Mouse (Mus musculus) ES-Bruce4 (cell line): ENCODE data around the gene Olfr1555-ps1. TPM values are rescaled to one million over a fixed set of nuclear protein-coding genes. Genes with fewer than 3 reads are reported as not detected.

ENCODE experiments used
- H3K27ac ChIP-seq: 2 replicates; pipeline ENCODE4 v1.5.1; 2012; ENCODE audit warnings: low read length, inconsistent platforms; ENCODE audit not compliant: insufficient read depth
- H3K27me3 ChIP-seq: 2 replicates; pipeline ENCODE4 v1.6.1; 2012; ENCODE audit warnings: mild to moderate bottlenecking, low read length, inconsistent platforms; ENCODE audit not compliant: control insufficient read depth, poor library complexity, insufficient read depth, severe bottlenecking
- H3K36me3 ChIP-seq: 2 replicates; pipeline ENCODE4 v1.6.1; 2012; ENCODE audit warnings: inconsistent platforms, mild to moderate bottlenecking, low read length, moderate library complexity; ENCODE audit not compliant: control insufficient read depth, poor library complexity, insufficient read depth, severe bottlenecking
- H3K4me1 ChIP-seq: one replicate; pipeline ENCODE4 v1.8.1; 2011; ENCODE audit warnings: low read length; ENCODE audit not compliant: control insufficient read depth, insufficient read depth
- H3K4me3 ChIP-seq: 2 replicates; pipeline ENCODE4 v1.5.1; 2011; ENCODE audit warnings: low read depth, mild to moderate bottlenecking, low read length
- H3K9ac ChIP-seq: 2 replicates; pipeline ENCODE4 v1.6.1; 2012; ENCODE audit warnings: low read depth, mild to moderate bottlenecking, inconsistent platforms; ENCODE audit not compliant: poor library complexity, severe bottlenecking
- H3K9me3 ChIP-seq: replicated peaks from 2 replicates; pipeline ENCODE4 v1.6.1; 2012; ENCODE audit warnings: mild to moderate bottlenecking, low read length, inconsistent platforms; ENCODE audit not compliant: control insufficient read depth, poor library complexity, insufficient read depth, severe bottlenecking
- CTCF ChIP-seq: IDR thresholded peaks from one replicate; pipeline ENCODE4 v1.8.1; 2011; ENCODE audit warnings: low read depth, low read length
- EP300 ChIP-seq: IDR thresholded peaks from 2 replicates; pipeline ENCODE4 v1.6.1; 2011; ENCODE audit warnings: low read depth, low read length; ENCODE audit not compliant: insufficient read depth
- POLR2A ChIP-seq: IDR thresholded peaks from one replicate; pipeline ENCODE4 v1.8.1; 2011; ENCODE audit warnings: low read length; ENCODE audit not compliant: insufficient read depth
- polyA plus RNA-seq: library from polyadenylated mRNA; stranded (reverse); fragments of >200 nt; gene quantifications from 2 replicates; pipeline ENCODE4 v1.2.4, GENCODE M21; 2011; ENCODE audit warnings: low read depth; ENCODE audit not compliant: missing spikeins, insufficient read depth, insufficient read length

Olfr1555-ps1 gene
- polyA plus RNA-seq, 1 experiment: not detected

DNA sequence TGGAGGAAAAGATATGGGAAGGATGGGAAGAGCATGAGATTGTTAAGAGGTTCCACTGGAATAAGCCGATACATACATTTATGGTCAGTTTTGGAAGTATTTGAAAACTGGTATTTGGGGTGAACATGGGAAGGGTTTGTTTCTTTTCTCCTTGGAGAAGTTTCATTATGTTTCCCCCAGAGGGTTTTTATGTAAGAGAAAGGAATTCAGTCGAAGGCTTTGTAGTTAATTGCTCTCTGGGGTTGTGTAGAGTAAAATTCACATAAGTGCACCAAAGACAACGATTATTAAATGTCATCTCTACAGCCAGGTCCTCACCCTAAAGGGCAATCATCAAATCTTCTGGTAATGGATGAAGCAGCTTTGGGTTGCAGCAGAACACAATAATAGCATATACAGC, 46.8 kb downstream of the Olfr1555-ps1 start, which contains the start of gene Olfr76:
Gene Olfr76 (minus strand): TSS at position 101 of the 400 bp plus-strand sequence.
- Histone ChIP-seq H3K9me3 (no peaks in the 10 kb centered on the region), H3K9ac (no peak within 1 kb of the TSS), H3K27ac (no peak within 1 kb of the TSS), H3K36me3 (no peaks in the 10 kb centered on the region), H3K27me3 (no peaks in the 10 kb centered on the region), H3K4me1 (no peaks in the 10 kb centered on the region), H3K4me3 (no peak within 1 kb of the TSS)
- TF ChIP-seq EP300 (no peak), POLR2A (no peak), CTCF (no peak)

DNA sequence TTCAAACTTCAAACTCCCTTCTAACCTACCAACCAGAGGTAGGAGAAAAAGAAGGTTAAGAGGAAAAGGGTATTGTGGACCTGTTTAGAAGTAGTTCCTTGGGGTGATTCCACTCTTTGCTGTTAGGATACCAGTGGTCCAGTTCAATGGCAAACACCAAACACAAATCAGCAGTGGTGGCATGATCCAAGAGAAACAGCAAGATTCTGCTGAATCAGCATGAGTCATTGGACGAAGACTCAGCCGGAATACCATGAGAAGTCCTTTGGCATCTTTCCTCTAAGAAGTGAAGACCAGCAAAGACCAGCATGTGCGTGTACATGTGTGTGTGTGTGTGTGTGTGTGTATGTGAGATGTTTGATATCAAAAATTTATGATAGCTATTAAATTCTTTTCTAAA, 53.4 kb downstream of the Olfr1555-ps1 start:
- TF ChIP-seq EP300 (no peak), POLR2A (no peak), CTCF (no peak)
- no peaks in the 10 kb centered on the region for H3K9me3 ChIP-seq
- H3K4me1 ChIP-seq: no peaks in the 10 kb centered on the region
- no peak overlapping the region for H3K27ac ChIP-seq
- no peak overlapping the region for H3K4me3 ChIP-seq
- H3K36me3 ChIP-seq: no peaks in the 10 kb centered on the region
- no peak overlapping the region for H3K9ac ChIP-seq
- no peaks in the 10 kb centered on the region for H3K27me3 ChIP-seq

DNA sequence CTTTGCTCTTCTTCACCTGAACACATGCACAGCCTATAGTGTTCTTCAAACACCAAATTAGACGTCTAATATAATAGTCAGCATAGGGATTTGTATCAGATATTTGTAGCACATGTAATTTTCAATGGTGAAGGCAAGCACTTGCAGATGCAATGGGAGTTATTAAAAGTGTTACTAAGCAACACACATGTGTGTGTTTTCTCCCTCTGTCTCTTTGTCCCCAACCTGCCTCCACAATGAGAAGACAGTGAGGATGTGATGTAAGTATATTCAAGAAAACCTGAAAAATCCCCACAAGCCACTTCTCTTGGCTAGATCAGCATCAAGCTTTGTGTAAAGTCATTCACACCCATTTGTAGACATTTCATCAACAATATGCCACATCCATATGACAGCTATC, 54.1 kb downstream of the Olfr1555-ps1 start, which contains the start of gene Olfr1428:
Gene Olfr1428 (minus strand): TSS at position 101 of the 400 bp plus-strand sequence.
- Histone ChIP-seq H3K9me3 (no peaks in the 10 kb centered on the region), H3K27me3 (no peaks in the 10 kb centered on the region), H3K36me3 (no peaks in the 10 kb centered on the region), H3K27ac (no peak within 1 kb of the TSS), H3K9ac (no peak within 1 kb of the TSS), H3K4me3 (no peak within 1 kb of the TSS), H3K4me1 (no peaks in the 10 kb centered on the region)
- TF ChIP-seq EP300 (no peak), POLR2A (no peak), CTCF (no peak)

Other genes with a start within 250 kb of the Olfr1555-ps1 start
- 28.3 and 31.5 TPM in 2 replicates for gene Osbp, start 204.2 kb downstream of the Olfr1555-ps1 start, polyA plus RNA-seq
- gene Olfr1423, start 128.8 kb downstream of the Olfr1555-ps1 start, polyA plus RNA-seq: 0.10 TPM in 1 of 2 replicates, not detected in the other
- gene Olfr1424, start 107.4 kb downstream of the Olfr1555-ps1 start, polyA plus RNA-seq: not detected in 2 replicates
- not detected in 2 replicates for gene Olfr1425, start 92.4 kb downstream of the Olfr1555-ps1 start, polyA plus RNA-seq
- not detected in 2 replicates for gene Olfr1426, start 78.1 kb downstream of the Olfr1555-ps1 start, polyA plus RNA-seq
- gene Olfr1427, start 66.8 kb downstream of the Olfr1555-ps1 start, polyA plus RNA-seq: not detected in 2 replicates
- gene Olfr1428, start 54.2 kb downstream of the Olfr1555-ps1 start, polyA plus RNA-seq: not detected in 2 replicates
- gene Olfr76, start 46.9 kb downstream of the Olfr1555-ps1 start, polyA plus RNA-seq: not detected in 2 replicates
- gene Olfr1431, start 30.5 kb upstream of the Olfr1555-ps1 start, polyA plus RNA-seq: not detected in 2 replicates
- gene Olfr1432, start 62.5 kb upstream of the Olfr1555-ps1 start, polyA plus RNA-seq: not detected in 2 replicates
- not detected in 2 replicates for gene Olfr262, start 71.5 kb upstream of the Olfr1555-ps1 start, polyA plus RNA-seq
- gene Olfr235, start 90.9 kb upstream of the Olfr1555-ps1 start, polyA plus RNA-seq: not detected in 2 replicates
- not detected in 2 replicates for gene Olfr1434, start 109.7 kb upstream of the Olfr1555-ps1 start, polyA plus RNA-seq
- not detected in 2 replicates for gene Olfr1436, start 129.0 kb upstream of the Olfr1555-ps1 start, polyA plus RNA-seq
- not detected in 2 replicates for gene Olfr1437, start 155.0 kb upstream of the Olfr1555-ps1 start, polyA plus RNA-seq
- gene Olfr1438-ps1, start 165.8 kb upstream of the Olfr1555-ps1 start, polyA plus RNA-seq: not detected in 2 replicates
- 0.11 TPM in 1 of 2 replicates, not detected in the other for gene Olfr1440, start 217.2 kb upstream of the Olfr1555-ps1 start, polyA plus RNA-seq
- gene Olfr1441, start 247.3 kb upstream of the Olfr1555-ps1 start, polyA plus RNA-seq: 0.46 and 0.64 TPM in 2 replicates